Mouse (Mus musculus) cerebellum, postnatal 25 days (tissue): ENCODE measurements around the gene Syngr2.
"Not testable (repeated sequence)": the region's sequence is repeated elsewhere in the genome, so short reads cannot be mapped to it uniquely, and the experiment has no call there.

Source experiments
- DNase-seq, 2 experiments: peaks; one replicate each; pipeline ENCODE4 v3.0.0; 2021; ENCODE audit warnings: mixed read lengths in 2 of 2

The Syngr2 gene

GRCm38 (mm10) chr11:117814704-117815366, 5.4 kb downstream of the Syngr2 start:
- DNase-seq: no peak

GRCm38 (mm10) chr11:117815850-117816249, 6.4 kb downstream of the Syngr2 start:
- DNase-seq: not testable (repeated sequence)

DNA sequence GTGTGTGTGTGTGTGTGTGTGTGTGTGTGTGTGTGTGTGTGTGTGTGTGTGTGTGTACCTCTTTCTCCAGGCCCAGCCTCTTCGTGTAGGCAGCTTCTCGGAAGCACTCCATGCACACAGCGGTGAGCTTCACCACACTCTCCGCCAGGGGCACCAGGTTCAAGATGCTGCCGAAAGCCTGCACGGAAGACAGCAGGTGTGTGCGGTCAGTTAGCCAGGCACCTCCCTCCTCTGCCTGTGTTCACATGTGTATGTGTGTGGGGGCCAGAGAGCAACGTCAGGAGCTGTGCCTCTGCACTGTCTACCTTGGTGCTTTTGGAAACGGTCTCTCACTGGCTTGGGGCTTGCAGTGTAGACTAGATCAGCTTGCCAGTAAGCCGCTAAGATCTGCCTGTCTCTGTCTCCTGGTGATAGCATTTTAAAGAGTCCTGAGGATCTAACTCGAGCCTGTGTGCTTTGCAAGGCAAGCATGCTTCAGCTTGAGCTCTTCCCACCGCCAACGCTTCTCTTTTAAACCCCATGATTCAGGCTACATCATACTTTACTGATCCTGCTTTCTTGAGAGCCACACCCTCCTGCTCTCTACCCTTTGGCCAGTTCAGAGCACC, 7.0 kb downstream of the Syngr2 start:
- no peak for DNase-seq

GRCm38 (mm10) chr11:117819095-117819494, 9.6 kb downstream of the Syngr2 start:
- peak; percentile 22 to 41 for DNase-seq

- DNase-seq: no peak
These were observed 10.7 kb downstream of the Syngr2 start for GRCm38 (mm10) chr11:117820173-117820572.

DNA sequence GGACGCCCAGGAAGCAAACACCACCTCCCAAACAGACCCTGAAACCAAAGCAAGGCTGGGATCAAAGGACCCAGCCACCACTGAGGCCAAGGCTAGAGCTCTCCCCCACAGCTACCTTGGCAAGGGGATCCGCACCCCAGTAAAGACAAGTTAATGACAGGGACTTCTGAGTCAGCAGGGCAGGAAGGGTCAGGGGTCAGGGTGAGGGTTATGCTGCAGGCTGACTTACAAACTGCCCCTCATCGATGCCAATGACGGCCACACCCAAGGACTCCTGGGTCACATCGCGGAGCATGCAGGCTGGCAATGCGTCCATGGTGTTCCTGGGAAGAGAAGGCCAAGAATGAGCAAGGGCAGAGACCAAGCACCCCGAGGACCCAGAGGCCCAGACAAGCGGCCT, 12.4 kb downstream of the Syngr2 start:
- no peak for DNase-seq

GRCm38 (mm10) chr11:117822728-117823241, 13.3 kb downstream of the Syngr2 start:
- DNase-seq: no peak

GRCm38 (mm10) chr11:117823411-117823810, 13.9 kb downstream of the Syngr2 start:
- DNase-seq: no peak

- peak; percentile 86 to 87 for DNase-seq
These were observed 14.8 kb downstream of the Syngr2 start for GRCm38 (mm10) chr11:117824060-117824969.

GRCm38 (mm10) chr11:117825333-117826101, 16.0 kb downstream of the Syngr2 start, which contains the start of the genes Afmid and Tk1:
Gene Afmid, plus strand, starts transcription at chr11:117825924.
Gene Tk1, minus strand, starts transcription at chr11:117826092.
- DNase-seq: no peak

DNA sequence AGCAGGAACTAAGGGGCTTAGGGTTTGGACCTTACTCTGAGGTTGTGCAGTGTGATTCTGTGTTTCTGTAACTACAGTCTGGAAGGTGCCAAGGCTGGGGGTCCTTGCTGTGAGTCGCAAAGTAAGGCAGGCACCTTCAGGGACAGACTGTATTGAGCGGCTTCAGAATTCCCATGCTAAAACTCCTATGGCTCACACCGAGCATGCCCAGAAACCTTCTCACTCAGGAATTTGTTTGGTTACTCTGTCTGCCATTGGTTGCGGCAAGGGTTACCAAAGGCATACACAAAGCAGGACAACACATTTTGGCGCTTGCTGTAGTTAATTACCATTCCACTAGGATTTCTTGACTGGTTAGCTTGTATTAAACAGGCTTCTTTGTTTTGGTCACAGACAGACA, 16.7 kb downstream of the Syngr2 start:
- DNase-seq: no peak

DNA sequence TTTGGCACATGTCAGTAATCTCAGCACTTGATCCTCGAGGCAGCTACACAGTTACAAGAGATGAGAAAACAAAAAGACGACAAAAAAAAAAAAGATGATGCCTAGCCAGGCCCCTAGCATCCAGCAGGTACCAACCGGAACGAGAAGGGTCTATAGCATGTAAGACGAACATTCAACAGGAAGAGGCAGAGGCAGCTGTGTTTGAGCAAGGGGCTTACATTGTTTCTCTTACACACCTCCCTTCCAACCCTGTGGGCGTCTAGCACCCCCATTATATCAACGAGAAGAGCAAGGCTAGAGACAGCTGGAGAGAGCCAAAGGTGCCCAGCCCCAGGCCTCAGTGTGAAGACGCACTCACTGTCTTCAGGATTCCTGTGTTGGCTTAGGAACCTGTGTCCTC, 17.4 kb downstream of the Syngr2 start:
- DNase-seq: no peak

DNA sequence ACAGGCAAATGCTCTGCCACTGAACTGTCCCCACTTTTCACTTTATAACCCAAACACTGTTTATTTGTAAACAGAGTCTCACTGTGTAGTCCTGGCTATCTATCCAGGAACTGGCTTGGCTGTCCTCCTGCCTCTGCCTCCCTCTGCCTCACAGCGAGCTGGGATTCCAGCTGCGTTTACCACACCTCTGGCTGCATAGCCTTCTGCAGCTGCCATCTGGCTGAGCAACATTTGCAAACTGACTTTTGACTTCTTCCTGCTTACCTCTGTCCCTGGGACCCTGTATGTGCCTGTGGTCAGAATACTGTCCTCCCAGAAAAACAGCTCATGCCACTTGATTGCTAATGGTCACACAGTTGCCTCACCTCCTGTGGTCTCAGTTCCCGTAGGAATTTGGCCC, 17.9 kb downstream of the Syngr2 start:
- no peak for DNase-seq

DNA sequence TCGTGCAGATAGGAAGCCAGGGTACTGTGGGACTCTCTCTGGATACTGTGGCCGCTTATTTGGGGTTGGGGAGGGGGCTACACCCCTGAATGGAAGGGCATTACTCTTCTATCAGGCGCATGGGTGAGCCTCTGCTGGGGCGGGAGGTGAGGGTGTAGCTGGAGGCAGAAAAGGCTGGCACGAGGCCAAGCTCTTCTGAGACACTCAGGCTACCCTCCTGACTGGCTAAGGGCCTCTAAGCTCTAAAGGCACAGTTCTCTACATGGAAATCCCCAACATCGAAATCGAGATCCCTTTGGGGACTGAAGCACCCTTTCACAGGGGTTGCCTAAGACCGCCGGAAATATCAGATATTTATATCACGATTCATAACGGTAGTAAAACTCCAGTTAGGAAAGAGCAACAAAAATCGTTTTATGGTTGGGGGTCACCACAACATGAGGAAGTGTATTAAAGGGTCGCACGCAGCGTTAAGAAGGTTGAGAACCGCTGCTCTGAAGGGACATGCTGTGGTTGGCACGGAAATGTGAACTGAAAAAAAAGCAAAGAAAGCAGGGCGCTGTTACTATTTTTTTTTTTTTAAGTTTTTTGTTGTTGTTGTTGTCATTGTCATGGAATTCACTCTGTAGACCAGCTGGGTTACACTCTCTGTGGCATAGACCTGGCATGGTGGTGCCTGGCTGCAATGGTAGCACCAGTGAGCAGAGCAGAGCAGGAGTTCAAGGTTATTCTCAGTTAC, 18.9 kb downstream of the Syngr2 start:
- no peak for DNase-seq

GRCm38 (mm10) chr11:117828888-117829604, 19.6 kb downstream of the Syngr2 start:
- DNase-seq: peak; percentile 34 to 41

DNA sequence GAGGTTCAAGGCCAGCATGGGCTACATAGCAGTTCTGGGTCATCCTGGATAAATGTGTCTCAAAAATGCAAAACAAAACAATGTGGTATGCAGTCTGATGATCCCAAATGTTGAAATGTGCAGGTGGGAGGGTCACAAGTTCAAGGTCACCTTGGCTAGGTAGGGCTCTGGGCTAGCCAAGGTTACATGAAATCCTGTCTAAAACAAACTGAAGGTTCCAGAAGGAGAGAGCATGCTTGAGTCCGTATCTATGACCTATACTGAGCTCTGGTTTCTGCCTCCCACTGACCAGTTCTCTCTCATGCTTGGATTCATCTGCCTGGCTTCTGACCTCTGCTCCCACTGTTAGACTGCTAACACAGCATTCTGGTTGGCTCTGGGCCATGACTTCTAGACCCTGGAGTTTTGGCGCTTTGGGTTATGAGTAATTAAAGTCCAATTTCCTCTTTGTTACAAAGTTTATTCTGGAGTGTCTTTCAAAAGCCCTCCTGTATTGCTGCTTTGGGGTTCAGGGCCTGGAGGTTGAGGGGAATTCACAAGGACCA, 20.3 kb downstream of the Syngr2 start:
- no peak for DNase-seq

DNA sequence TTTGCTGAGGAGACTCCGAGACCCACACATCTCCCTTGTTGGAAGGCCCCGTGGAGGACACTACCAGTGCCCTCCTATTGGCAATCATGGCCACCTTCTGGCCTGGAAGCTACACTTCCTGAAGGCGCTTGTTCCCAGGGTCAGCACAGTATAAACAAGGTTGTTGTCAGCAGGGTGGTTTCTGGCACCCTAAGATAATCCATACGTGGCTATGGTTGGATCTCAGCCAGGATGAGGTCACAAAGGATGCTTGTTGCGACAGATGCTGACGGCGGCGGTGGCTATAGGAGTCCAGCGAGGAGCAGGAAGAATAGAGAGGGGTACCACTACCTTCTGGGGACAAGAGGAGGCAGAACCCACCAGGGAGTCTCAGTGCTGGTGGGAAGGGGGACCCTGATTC, 20.9 kb downstream of the Syngr2 start:
- DNase-seq: no peak

GRCm38 (mm10) chr11:117832086-117832969, 22.9 kb downstream of the Syngr2 start:
- DNase-seq: peak; percentile 48 to 76

DNA sequence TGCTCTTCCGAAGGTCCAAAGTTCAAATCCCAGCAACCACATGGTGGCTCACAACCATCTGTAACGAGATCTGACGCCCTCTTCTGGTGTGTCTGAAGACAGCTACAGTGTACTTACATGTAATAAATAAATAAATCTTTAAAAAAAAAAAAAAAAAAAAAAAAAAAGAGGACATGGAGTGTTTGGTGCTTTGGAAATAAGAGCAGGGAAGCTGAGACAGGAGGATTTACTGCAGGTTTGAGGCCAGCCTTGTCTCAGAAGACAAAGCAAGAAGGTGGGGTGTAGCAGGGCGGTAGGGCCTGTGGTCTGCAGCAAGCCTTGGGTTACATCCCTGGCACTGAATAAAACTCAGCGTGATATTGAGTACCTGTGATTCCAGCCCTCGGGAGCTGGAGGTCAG, 24.0 kb downstream of the Syngr2 start:
- DNase-seq: not testable (repeated sequence)

- DNase-seq: no peak
These were observed 24.6 kb downstream of the Syngr2 start for GRCm38 (mm10) chr11:117834086-117834485.
